Mouse (Mus musculus) cerebellum, adult 2 months (tissue): ENCODE results near the gene Edn2.

Experiments used
- CTCF ChIP-seq: fragments of 200-500 bp; IDR thresholded peaks from 2 replicates; pipeline ENCODE4 v1.5.1; 2011; ENCODE audit warnings: low read depth, mild to moderate bottlenecking, control low read depth, low read length, moderate library complexity, borderline replicate concordance; ENCODE audit not compliant: insufficient read depth
- POLR2A ChIP-seq: fragments of 200-500 bp; IDR thresholded peaks from 2 replicates; pipeline ENCODE4 v1.6.1; 2011; ENCODE audit warnings: low read length, control low read depth, borderline replicate concordance; ENCODE audit not compliant: insufficient read depth

DNA sequence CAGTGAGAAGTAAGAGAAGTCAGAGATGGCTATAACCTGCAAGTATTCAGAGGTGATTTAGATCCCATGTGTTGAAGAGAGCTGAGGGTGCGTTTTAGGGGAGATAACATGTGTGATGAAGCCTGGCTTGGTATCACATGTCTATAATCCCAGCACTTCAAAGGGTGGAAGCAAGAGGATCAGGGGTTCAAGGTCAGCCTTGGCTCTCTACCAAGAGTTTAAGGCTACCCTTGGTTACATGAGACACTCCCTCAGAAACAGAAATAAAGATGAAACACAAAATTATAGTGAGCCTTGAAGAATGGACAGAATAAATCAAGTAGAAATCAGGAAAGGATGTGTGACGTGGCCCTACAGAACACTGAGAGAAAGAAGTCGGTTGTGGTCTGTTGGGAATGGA is 7.3 kb upstream of the Edn2 start:
- TF ChIP-seq POLR2A = no peak
- no peak for TF ChIP-seq CTCF
